Mouse (Mus musculus): ENCODE data around the gene Spata20. TPM values are rescaled to one million over a fixed set of nuclear protein-coding genes. Genes with fewer than 3 reads are reported as not detected.

Gene Spata20
- total and polyA plus RNA-seq, 3 experiments: not detected

- H3K27me3 ChIP-seq (ENCODE audit: control insufficient read depth in 1 of 2, insufficient read depth in 2 of 2, low read length in 2 of 2): peaks cover 11 to 17% of the 10 kb centered on the region in 2 experiments
- DNase-seq (ENCODE audit: low read depth, low spot score): no peak
- H3K79me2 ChIP-seq (ENCODE audit: control insufficient read depth, insufficient read depth, low read length, poor library complexity): no peaks in the 10 kb centered on the region
- no peak overlapping the region for H3K4me3 ChIP-seq (ENCODE audit: control insufficient read depth in 1 of 2, insufficient read depth in 1 of 2, low read depth in 2 of 2, low read length in 2 of 2)
- no peak overlapping the region for H3K27ac ChIP-seq (ENCODE audit: control insufficient read depth, low read depth, low read length)
- TF ChIP-seq RCOR1 (IDR thresholded peaks at IDR 0.05; ENCODE audit: low read depth, low read length) (no peak), TBP (IDR thresholded peaks at IDR 0.05; ENCODE audit: low read depth, low read length) (no peak), ZKSCAN1 (IDR thresholded peaks at IDR 0.05; ENCODE audit: low read depth, low read length) (no peak), TAL1 (IDR thresholded peaks at IDR 0.05; ENCODE audit: low read length) (no peak)
- no peaks in the 10 kb centered on the region for H3K9me3 ChIP-seq (replicated peaks; ENCODE audit: insufficient read depth, low read length)
- no peaks in the 10 kb centered on the region for H3K36me3 ChIP-seq (ENCODE audit: control insufficient read depth in 1 of 2, insufficient read depth in 2 of 2, low read length in 2 of 2)
- H3K9ac ChIP-seq (ENCODE audit: control insufficient read depth, low read depth, low read length, poor library complexity, severe bottlenecking): no peak overlapping the region
- no peaks in the 10 kb centered on the region for H3K4me1 ChIP-seq (ENCODE audit: control insufficient read depth in 1 of 2, insufficient read depth in 2 of 2, low read length in 2 of 2)
Observed at GRCm38 (mm10) chr11:94495415-94495814, 9.4 kb upstream of the Spata20 start.

GRCm38 (mm10) chr11:94491749-94492099, 5.7 kb upstream of the Spata20 start:
- Histone ChIP-seq H3K9me3 (replicated peaks; ENCODE audit: insufficient read depth, low read length) (no peaks in the 10 kb centered on the region), H3K4me1 (ENCODE audit: control insufficient read depth in 1 of 2, insufficient read depth in 2 of 2, low read length in 2 of 2) (no peaks in the 10 kb centered on the region), H3K79me2 (ENCODE audit: control insufficient read depth, insufficient read depth, low read length, poor library complexity) (no peaks in the 10 kb centered on the region), H3K9ac (ENCODE audit: control insufficient read depth, low read depth, low read length, poor library complexity, severe bottlenecking) (no peak overlapping the region), H3K27ac (ENCODE audit: control insufficient read depth, low read depth, low read length) (no peak overlapping the region), H3K27me3 (ENCODE audit: control insufficient read depth in 1 of 2, insufficient read depth in 2 of 2, low read length in 2 of 2) (no peaks in the 10 kb centered on the region; a peak in 1 of 4 replicates), H3K36me3 (ENCODE audit: control insufficient read depth in 1 of 2, insufficient read depth in 2 of 2, low read length in 2 of 2) (no peaks in the 10 kb centered on the region), H3K4me3 (ENCODE audit: control insufficient read depth in 1 of 2, insufficient read depth in 1 of 2, low read depth in 2 of 2, low read length in 2 of 2) (no peak overlapping the region)
- no peak for DNase-seq (ENCODE audit: low read depth, low spot score)
- TF ChIP-seq RCOR1 (IDR thresholded peaks at IDR 0.05; ENCODE audit: low read depth, low read length) (no peak), KAT2A (conservative IDR thresholded peaks at IDR 0.05; ENCODE audit: low read depth, low read length) (no peak), ETS1 (IDR thresholded peaks at IDR 0.05; ENCODE audit: low read depth, low read length) (no peak), USF2 (IDR thresholded peaks at IDR 0.05; ENCODE audit: borderline replicate concordance in 1 of 2, insufficient read depth in 1 of 2, low read depth in 1 of 2, low read length in 2 of 2) (no peak)

- Histone ChIP-seq H3K4me3 (ENCODE audit: control insufficient read depth in 1 of 2, insufficient read depth in 1 of 2, low read depth in 2 of 2, low read length in 2 of 2) (no peak overlapping the region), H3K27ac (ENCODE audit: control insufficient read depth, low read depth, low read length) (no peak overlapping the region), H3K4me1 (ENCODE audit: control insufficient read depth in 1 of 2, insufficient read depth in 2 of 2, low read length in 2 of 2) (no peaks in the 10 kb centered on the region), H3K27me3 (ENCODE audit: control insufficient read depth in 1 of 2, insufficient read depth in 2 of 2, low read length in 2 of 2) (no peaks in the 10 kb centered on the region; a peak in 1 of 4 replicates), H3K9ac (ENCODE audit: control insufficient read depth, low read depth, low read length, poor library complexity, severe bottlenecking) (no peak overlapping the region), H3K79me2 (ENCODE audit: control insufficient read depth, insufficient read depth, low read length, poor library complexity) (no peaks in the 10 kb centered on the region), H3K36me3 (ENCODE audit: control insufficient read depth in 1 of 2, insufficient read depth in 2 of 2, low read length in 2 of 2) (no peaks in the 10 kb centered on the region), H3K9me3 (replicated peaks; ENCODE audit: insufficient read depth, low read length) (no peaks in the 10 kb centered on the region)
- DNase-seq (ENCODE audit: low read depth, low spot score): no peak
- no peak for TF ChIP-seq ZNF384 (IDR thresholded peaks at IDR 0.05; ENCODE audit: low read depth, low read length)
- no peak for TF ChIP-seq MEF2A (IDR thresholded peaks at IDR 0.05; ENCODE audit: extremely low read depth, insufficient replicate concordance, low read depth, low read length, poor library complexity, severe bottlenecking)
- TF ChIP-seq GABPA (IDR thresholded peaks at IDR 0.05; ENCODE audit: low read depth, low read length): no peak
- TF ChIP-seq TAL1 (IDR thresholded peaks at IDR 0.05; ENCODE audit: low read length): no peak
- no peak for TF ChIP-seq MYC (IDR thresholded peaks at IDR 0.05; ENCODE audit: low read depth, low read length)
- no peak for TF ChIP-seq NELFE (IDR thresholded peaks at IDR 0.05; ENCODE audit: low read depth, low read length)
- TF ChIP-seq POLR2A (IDR thresholded peaks at IDR 0.05; ENCODE audit: control insufficient read depth in 1 of 2, insufficient read depth in 1 of 2, low read depth in 1 of 2, low read length in 2 of 2, poor library complexity in 1 of 2): no peak
- no peak for TF ChIP-seq JUND (IDR thresholded peaks at IDR 0.05; ENCODE audit: low read depth, low read length)
- TF ChIP-seq SIN3A (IDR thresholded peaks at IDR 0.05; ENCODE audit: low read length): no peak
- TF ChIP-seq TBP (IDR thresholded peaks at IDR 0.05; ENCODE audit: low read depth, low read length): no peak
- no peak for TF ChIP-seq RAD21 (IDR thresholded peaks at IDR 0.05; ENCODE audit: low read depth, low read length)
- no peak for TF ChIP-seq SMC3 (IDR thresholded peaks at IDR 0.05; ENCODE audit: low read depth, low read length)
- TF ChIP-seq CHD2 (IDR thresholded peaks at IDR 0.05; ENCODE audit: low read length): no peak
- no peak for TF ChIP-seq UBTF (IDR thresholded peaks at IDR 0.05; ENCODE audit: borderline replicate concordance, insufficient read depth, low read depth, low read length)
- no peak for TF ChIP-seq KAT2A (conservative IDR thresholded peaks at IDR 0.05; ENCODE audit: low read depth, low read length)
- no peak for TF ChIP-seq BHLHE40 (IDR thresholded peaks at IDR 0.05; ENCODE audit: borderline replicate concordance, low read depth, low read length)
- TF ChIP-seq NRF1 (IDR thresholded peaks at IDR 0.05; ENCODE audit: insufficient read depth, low read depth, low read length, poor library complexity, severe bottlenecking): no peak
Observed at GRCm38 (mm10) chr11:94491035-94491748, 5.2 kb upstream of the Spata20 start.

All from MEL (cell line).